In genomic region chr16:53439511-53439910, GRCm38 (mm10) we compare ENCODE assay signal across 22 mouse cellular contexts.
DNase-seq lines count a peak whose midpoint lies in the region; ATAC-seq and TF ChIP-seq lines count a peak whose summit lies in the region.
"Had no signal": no experiment of that assay in that cellular context is flagged by ENCODE, and none has a peak within 500 bp of the region (broad histone marks: within the 10 kb centered on the region; RNA-seq: fewer than 3 reads in every experiment).

No protein-coding gene starts in this region.

- no peaks in the 10 kb centered on the region for H3K36me3 ChIP-seq in hindbrain, embryonic 14.5 days (replicated peaks; ENCODE audit: control insufficient read depth, insufficient read depth)
- H3K36me3 ChIP-seq in hindbrain, embryonic 13.5 days = no peaks in the 10 kb centered on the region
- no peaks in the 10 kb centered on the region for H3K36me3 ChIP-seq in neural tube, embryonic 14.5 days (ENCODE audit: control insufficient read depth, insufficient read depth, low read length)
- H3K36me3 ChIP-seq: embryonic facial prominence, embryonic 12.5 days; embryonic facial prominence, embryonic 15.5 days; hindbrain, embryonic 12.5 days; intestine, embryonic 15.5 days had no signal

- WGBS in hindbrain, embryonic 14.5 days = 75% methylated on average over 4 of the region's 4 CpGs
- 82% methylated on average over 4 of the region's 4 CpGs for WGBS in hindbrain, embryonic 13.5 days
- WGBS in neural tube, embryonic 14.5 days = 65% methylated on average over 4 of the region's 4 CpGs

- no peak for ATAC-seq in hindbrain, embryonic 14.5 days (ENCODE audit: low FRiP score)
- ATAC-seq in hindbrain, embryonic 13.5 days (ENCODE audit: low FRiP score) = no peak
- peak; percentile 34; the same call in 1 of the 2 replicates for ATAC-seq in neural tube, embryonic 14.5 days (ENCODE audit: low read depth)
- ATAC-seq: CD4-positive, CD25-positive, alpha-beta regulatory T cell, adult 4 months; forebrain, embryonic 16.5 days; intestine, embryonic 15.5 days; Patski had no signal

- no peak for TF ChIP-seq POLR2A in brain, embryonic 14.5 days (IDR thresholded peaks at IDR 0.05; ENCODE audit: borderline replicate concordance, extremely low read depth, insufficient read depth, insufficient read length, poor library complexity, severe bottlenecking)

- H3K27me3 ChIP-seq in hindbrain, embryonic 14.5 days (ENCODE audit: control insufficient read depth, insufficient read depth, low read length) = no peaks in the 10 kb centered on the region
- H3K27me3 ChIP-seq in hindbrain, embryonic 13.5 days = no peaks in the 10 kb centered on the region
- H3K27me3 ChIP-seq in neural tube, embryonic 14.5 days (ENCODE audit: control insufficient read depth, insufficient read depth, low read length) = no peaks in the 10 kb centered on the region
- H3K27me3 ChIP-seq: embryonic facial prominence, embryonic 12.5 days; embryonic facial prominence, embryonic 15.5 days; hindbrain, embryonic 12.5 days; intestine, embryonic 15.5 days; Patski had no signal

- no peak overlapping the region for H3K4me3 ChIP-seq in hindbrain, embryonic 14.5 days (replicated peaks; ENCODE audit: low read length)
- H3K4me3 ChIP-seq in hindbrain, embryonic 13.5 days = no peak overlapping the region
- no peak overlapping the region for H3K4me3 ChIP-seq in neural tube, embryonic 14.5 days (ENCODE audit: low read depth, low read length)
- H3K4me3 ChIP-seq: embryonic facial prominence, embryonic 12.5 days; embryonic facial prominence, embryonic 15.5 days; hindbrain, embryonic 12.5 days; intestine, embryonic 15.5 days had no signal

- no peaks in the 10 kb centered on the region for H3K9me3 ChIP-seq in hindbrain, embryonic 14.5 days (ENCODE audit: control insufficient read depth, low read length)
- H3K9me3 ChIP-seq in hindbrain, embryonic 13.5 days = no peaks in the 10 kb centered on the region
- H3K9me3 ChIP-seq in neural tube, embryonic 14.5 days (ENCODE audit: control insufficient read depth, low read length) = no peaks in the 10 kb centered on the region
- H3K9me3 ChIP-seq: embryonic facial prominence, embryonic 12.5 days; embryonic facial prominence, embryonic 15.5 days; hindbrain, embryonic 12.5 days; intestine, embryonic 15.5 days had no signal

- DNase-seq in hindbrain, embryonic 14.5 days (ENCODE audit: low spot score) = peak; percentile 23
- DNase-seq in neural tube, embryonic 10.5 days (ENCODE audit: extremely low spot score, low spot score) = no peak
- DNase-seq in brain, embryonic 14.5 days (ENCODE audit: low read depth) = peak; percentile 31
- no peak for DNase-seq in ovary, postnatal 14 days (ENCODE audit: low spot score)
- DNase-seq: adrenal gland, adult 2 months; adrenal gland, postnatal 14 days; cerebellum, adult 11-12 months; cerebellum, adult 8-10 months; cerebellum, postnatal 25 days; gastrocnemius, postnatal 10 days; heart, adult 11 months; kidney, adult 11 months had no signal

- no peak overlapping the region for H3K9ac ChIP-seq in hindbrain, embryonic 14.5 days
- no peak overlapping the region for H3K9ac ChIP-seq in hindbrain, embryonic 13.5 days
- no peak overlapping the region for H3K9ac ChIP-seq in neural tube, embryonic 14.5 days (replicated peaks; ENCODE audit: low read depth, low read length)
- H3K9ac ChIP-seq: embryonic facial prominence, embryonic 12.5 days; embryonic facial prominence, embryonic 15.5 days; hindbrain, embryonic 12.5 days; intestine, embryonic 15.5 days had no signal

- no peak overlapping the region for H3K27ac ChIP-seq in hindbrain, embryonic 14.5 days
- no peak overlapping the region for H3K27ac ChIP-seq in hindbrain, embryonic 13.5 days
- H3K27ac ChIP-seq in neural tube, embryonic 14.5 days (ENCODE audit: low read depth, low read length) = no peak overlapping the region
- H3K27ac ChIP-seq: embryonic facial prominence, embryonic 12.5 days; embryonic facial prominence, embryonic 15.5 days; hindbrain, embryonic 12.5 days; intestine, embryonic 15.5 days had no signal

- H3K4me2 ChIP-seq in hindbrain, embryonic 14.5 days (replicated peaks) = no peak overlapping the region
- H3K4me2 ChIP-seq in hindbrain, embryonic 13.5 days = no peak overlapping the region
- no peak overlapping the region for H3K4me2 ChIP-seq in neural tube, embryonic 14.5 days (ENCODE audit: low read depth, low read length)
- H3K4me2 ChIP-seq: embryonic facial prominence, embryonic 12.5 days; embryonic facial prominence, embryonic 15.5 days; heart, embryonic 11.5 days; hindbrain, embryonic 12.5 days; intestine, embryonic 15.5 days had no signal

- no peak for TF ChIP-seq CTCF in brain, embryonic 14.5 days (IDR thresholded peaks at IDR 0.05; ENCODE audit: borderline replicate concordance, extremely low read depth, insufficient read depth, insufficient read length)

- H3K4me1 ChIP-seq in hindbrain, embryonic 14.5 days (replicated peaks; ENCODE audit: control insufficient read depth, insufficient read depth, low read length) = no peaks in the 10 kb centered on the region
- no peaks in the 10 kb centered on the region for H3K4me1 ChIP-seq in hindbrain, embryonic 13.5 days (replicated peaks)
- H3K4me1 ChIP-seq in neural tube, embryonic 14.5 days (ENCODE audit: control insufficient read depth, insufficient read depth, low read length) = no peaks in the 10 kb centered on the region
- H3K4me1 ChIP-seq: embryonic facial prominence, embryonic 12.5 days; embryonic facial prominence, embryonic 15.5 days; hindbrain, embryonic 12.5 days; intestine, embryonic 15.5 days had no signal

Comparison
In these comparisons a context has a peak if more than half of its experiments do, and no peak if none do; other contexts are left out.
1. DNase-seq: peak in hindbrain, embryonic 14.5 days (single experiment) and brain, embryonic 14.5 days (single experiment); none in neural tube, embryonic 10.5 days (single experiment) and ovary, postnatal 14 days (single experiment).